Mouse (Mus musculus): ENCODE measurements around the gene Fbn1. TPM values are rescaled to one million over a fixed set of nuclear protein-coding genes. Genes with fewer than 3 reads are reported as not detected.

Fbn1 gene
- total RNA-seq, 2 experiments from 2014 or later: 8.7 to 10.4 TPM

GRCm38 (mm10) chr2:125494291-125494690 is 13.5 kb downstream of the Fbn1 start:
- Histone ChIP-seq H3K27ac (no peak overlapping the region), H3K4me3 (no peak overlapping the region)
- DNase-seq (ENCODE audit: low spot score in 2 of 2): no peak
- no peak for TF ChIP-seq CTCF (conservative IDR thresholded peaks at IDR 0.05)

GRCm38 (mm10) chr2:125492050-125492900 is 15.5 kb downstream of the Fbn1 start:
- TF ChIP-seq CTCF (conservative IDR thresholded peaks at IDR 0.05): no peak
- H3K27ac ChIP-seq: no peak overlapping the region
- no peak overlapping the region for H3K4me3 ChIP-seq
- DNase-seq (ENCODE audit: low spot score in 2 of 2): no peak

GRCm38 (mm10) chr2:125489979-125490378 is 17.8 kb downstream of the Fbn1 start:
- Histone ChIP-seq H3K27ac (no peak overlapping the region), H3K4me3 (no peak overlapping the region)
- TF ChIP-seq CTCF (conservative IDR thresholded peaks at IDR 0.05): no peak
- DNase-seq (ENCODE audit: low spot score in 2 of 2): no peak

- DNase-seq (ENCODE audit: low spot score in 2 of 2): no peak
- no peak overlapping the region for H3K27ac ChIP-seq
- no peak overlapping the region for H3K4me3 ChIP-seq
- TF ChIP-seq CTCF (conservative IDR thresholded peaks at IDR 0.05): no peak
Measured at GRCm38 (mm10) chr2:125484910-125485309, 22.9 kb downstream of the Fbn1 start.

- DNase-seq (ENCODE audit: low spot score in 2 of 2): no peak
- no peak overlapping the region for H3K4me3 ChIP-seq
- no peak overlapping the region for H3K27ac ChIP-seq
- TF ChIP-seq CTCF (conservative IDR thresholded peaks at IDR 0.05): no peak
Measured at GRCm38 (mm10) chr2:125484164-125484563, 23.6 kb downstream of the Fbn1 start.

- Histone ChIP-seq H3K27ac (peak overlapping the region; percentile 18; the same call in 1 of the 2 replicates), H3K4me3 (no peak overlapping the region)
- no peak for TF ChIP-seq CTCF (conservative IDR thresholded peaks at IDR 0.05)
- no peak for DNase-seq (ENCODE audit: low spot score in 2 of 2)
Measured at GRCm38 (mm10) chr2:125481531-125482317, 26.1 kb downstream of the Fbn1 start.

- no peak overlapping the region; the same call in 1 of the 2 replicates for H3K27ac ChIP-seq
- H3K4me3 ChIP-seq: no peak overlapping the region
- no peak for TF ChIP-seq CTCF (conservative IDR thresholded peaks at IDR 0.05)
- peak; percentile 35 to 76 for DNase-seq (ENCODE audit: low spot score in 2 of 2)
Measured at GRCm38 (mm10) chr2:125481116-125481515, 26.7 kb downstream of the Fbn1 start.

- TF ChIP-seq CTCF (conservative IDR thresholded peaks at IDR 0.05): no peak
- Histone ChIP-seq H3K4me3 (no peak overlapping the region), H3K27ac (no peak overlapping the region)
- no peak for DNase-seq (ENCODE audit: low spot score in 2 of 2)
Measured at GRCm38 (mm10) chr2:125480057-125480456, 27.7 kb downstream of the Fbn1 start.

- no peak overlapping the region for H3K4me3 ChIP-seq
- no peak for DNase-seq (ENCODE audit: low spot score in 2 of 2)
- H3K27ac ChIP-seq: no peak overlapping the region
- TF ChIP-seq CTCF (conservative IDR thresholded peaks at IDR 0.05): no peak
Measured at GRCm38 (mm10) chr2:125478705-125479104, 29.1 kb downstream of the Fbn1 start.

GRCm38 (mm10) chr2:125477367-125477766 is 30.4 kb downstream of the Fbn1 start:
- no peak overlapping the region for H3K4me3 ChIP-seq
- DNase-seq (ENCODE audit: low spot score in 2 of 2): no peak

GRCm38 (mm10) chr2:125476231-125476630 is 31.6 kb downstream of the Fbn1 start:
- Histone ChIP-seq H3K27ac (no peak overlapping the region), H3K4me3 (no peak overlapping the region)
- no peak for DNase-seq (ENCODE audit: low spot score in 2 of 2)
- TF ChIP-seq CTCF (conservative IDR thresholded peaks at IDR 0.05): no peak

More at GRCm38 (mm10) chr2:125477367-125477766, 30.4 kb downstream of the Fbn1 start:
- H3K27ac ChIP-seq: no peak overlapping the region
- no peak for TF ChIP-seq CTCF (conservative IDR thresholded peaks at IDR 0.05)

- no peak for TF ChIP-seq CTCF (conservative IDR thresholded peaks at IDR 0.05)
- H3K27ac ChIP-seq: no peak overlapping the region
- H3K4me3 ChIP-seq: no peak overlapping the region
- DNase-seq (ENCODE audit: low spot score in 2 of 2): no peak
Measured at GRCm38 (mm10) chr2:125474690-125475089, 33.1 kb downstream of the Fbn1 start.

GRCm38 (mm10) chr2:125473228-125473627 is 34.6 kb downstream of the Fbn1 start:
- no peak for DNase-seq (ENCODE audit: low spot score in 2 of 2)
- H3K27ac ChIP-seq: no peak overlapping the region
- no peak overlapping the region for H3K4me3 ChIP-seq
- TF ChIP-seq CTCF (conservative IDR thresholded peaks at IDR 0.05): no peak

Measured in layer of hippocampus, adult 2 months (tissue).